Comparison of ENCODE assay signal across 8 mouse cellular contexts in the genomic region with DNA sequence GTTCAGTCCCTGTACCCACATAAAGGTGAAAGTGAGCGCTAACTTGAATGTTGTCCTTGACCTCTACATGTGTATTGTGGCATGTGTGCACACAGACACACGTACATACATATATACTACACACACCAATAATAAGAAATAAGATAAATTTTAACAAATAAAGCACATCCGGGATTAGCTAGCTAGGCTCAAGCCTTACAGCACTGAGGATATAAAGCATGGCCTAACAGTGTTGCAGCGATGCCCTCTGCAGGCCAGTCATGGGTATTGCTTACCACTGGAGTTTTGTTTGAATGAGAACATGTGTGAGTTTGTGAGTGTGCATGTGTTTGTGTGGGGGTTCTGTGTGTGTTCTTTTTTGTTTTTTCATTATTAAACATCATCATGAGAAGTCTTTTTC. TPM values are rescaled to one million over a fixed set of nuclear protein-coding genes. Genes with fewer than 3 reads are reported as not detected.
A peak's percentile ranks its signal among the peaks of the same experiment; 100 is the strongest.
DNase-seq lines count a peak whose midpoint lies in the region; ATAC-seq and TF ChIP-seq lines count a peak whose summit lies in the region.

No protein-coding gene starts in this region.

- H3K27ac ChIP-seq in cerebellum, adult 2 months (ENCODE audit: insufficient read depth, low read length) = no peak overlapping the region
- no peak overlapping the region for H3K27ac ChIP-seq in midbrain, embryonic 13.5 days
- no peak overlapping the region for H3K27ac ChIP-seq in midbrain, embryonic 11.5 days (ENCODE audit: low read depth, low read length)

- peak; percentile 43; the same call in 1 of the 2 replicates for TF ChIP-seq CTCF in cerebellum, adult 2 months (IDR thresholded peaks at IDR 0.05; ENCODE audit: borderline replicate concordance, insufficient read depth, low read depth, low read length)

- no peaks in the 10 kb centered on the region for H3K27me3 ChIP-seq in cerebellum, adult 2 months (ENCODE audit: control insufficient read depth, insufficient read depth, low read length)
- no peaks in the 10 kb centered on the region for H3K27me3 ChIP-seq in midbrain, embryonic 13.5 days
- no peaks in the 10 kb centered on the region for H3K27me3 ChIP-seq in midbrain, embryonic 11.5 days (ENCODE audit: control insufficient read depth, insufficient read depth, low read length)

- H3K4me1 ChIP-seq in cerebellum, adult 2 months (ENCODE audit: control insufficient read depth, insufficient read depth, low read length) = no peaks in the 10 kb centered on the region
- no peaks in the 10 kb centered on the region for H3K4me1 ChIP-seq in midbrain, embryonic 13.5 days (replicated peaks)
- H3K4me1 ChIP-seq in midbrain, embryonic 11.5 days (ENCODE audit: control insufficient read depth, insufficient read depth, low read length) = no peaks in the 10 kb centered on the region

- no peak overlapping the region for H3K4me3 ChIP-seq in cerebellum, adult 2 months (replicated peaks; ENCODE audit: insufficient read depth, low read depth, low read length)
- H3K4me3 ChIP-seq in midbrain, embryonic 13.5 days (replicated peaks) = no peak overlapping the region
- no peak overlapping the region for H3K4me3 ChIP-seq in midbrain, embryonic 11.5 days (ENCODE audit: low read depth, low read length)

- H3K36me3 ChIP-seq in midbrain, embryonic 13.5 days = peaks cover 59% of the 10 kb centered on the region
- peaks cover 7% of the 10 kb centered on the region; the same call in 1 of the 2 replicates for H3K36me3 ChIP-seq in midbrain, embryonic 11.5 days (ENCODE audit: control insufficient read depth, insufficient read depth, low read length)

- WGBS in cerebellum, adult 2 months = 74% methylated on average over 4 of the region's 4 CpGs
- WGBS in midbrain, embryonic 13.5 days = 74% methylated on average over 4 of the region's 4 CpGs
- WGBS in midbrain, embryonic 11.5 days = 71% methylated on average over 4 of the region's 4 CpGs

- peak; percentile 56; the same call in 1 of the 2 replicates for ATAC-seq in midbrain, embryonic 13.5 days
- ATAC-seq in midbrain, embryonic 11.5 days (ENCODE audit: low FRiP score) = no peak
- ATAC-seq in neutrophil, adult 5-6 weeks (ENCODE audit: extremely low read depth, insufficient number of reproducible peaks, low FRiP score, poor library complexity, severe bottlenecking) = 0 out of 2 replicates have a peak, but pooled peaks have one; percentile 36

- H3K4me2 ChIP-seq in midbrain, embryonic 13.5 days (replicated peaks) = no peak overlapping the region
- no peak overlapping the region for H3K4me2 ChIP-seq in midbrain, embryonic 11.5 days

- TF ChIP-seq POLR2A in cerebellum, adult 2 months (IDR thresholded peaks at IDR 0.05; ENCODE audit: borderline replicate concordance, insufficient read depth, low read length) = no peak

- DNase-seq in cerebellum, adult 2 months = no peak
- no peak for DNase-seq in cerebellum, adult 8-10 months
- no peak for DNase-seq in midbrain, embryonic 11.5 days (ENCODE audit: low spot score, missing footprints)
- peak; percentile 16 for DNase-seq in embryo, embryonic 9.5 days (ENCODE audit: extremely low spot score)
- peak; percentile 11 to 14 for DNase-seq in layer of hippocampus, postnatal 36 days
- DNase-seq in urinary bladder, adult 2 months (ENCODE audit: low spot score) = no peak

- H3K9ac ChIP-seq in midbrain, embryonic 13.5 days (replicated peaks) = no peak overlapping the region
- H3K9ac ChIP-seq in midbrain, embryonic 11.5 days (ENCODE audit: low read length) = no peak overlapping the region

- no peaks in the 10 kb centered on the region for H3K9me3 ChIP-seq in midbrain, embryonic 13.5 days
- no peaks in the 10 kb centered on the region for H3K9me3 ChIP-seq in midbrain, embryonic 11.5 days (ENCODE audit: control insufficient read depth, low read length)

RNA-seq across cellular contexts. Expression of a gene that starts 47.2 kb away (rescaled TPM):
- polyA plus RNA-seq in cerebellum, adult 2 months (2012; rRNA removed) = 48.4 and 48.5 TPM in 2 replicates
- 104 and 107 TPM in 2 replicates for polyA plus RNA-seq in midbrain, embryonic 13.5 days (2015; fragmentation: Nextera tagmentation; extraction: Ambion mirVana)
- 90.3 and 97.4 TPM in 2 replicates for polyA plus RNA-seq in midbrain, embryonic 11.5 days (2014; fragmentation: Nextera tagmentation; extraction: Ambion mirVana)
- 100 to 1,000 TPM in 1 of 2 experiments, 10 to 100 TPM in 1; 97.2 to 101 TPM for total RNA-seq in layer of hippocampus, postnatal 36 days (2021)
- total RNA-seq in neutrophil, adult 5-6 weeks (2017) = 22.6 and 31.1 TPM in 2 replicates
- 38.8 and 41.9 TPM in 2 replicates for polyA plus RNA-seq in urinary bladder, adult 2 months (2012; rRNA removed)

RNA-seq across cellular contexts. Expression of a gene that starts 48.6 kb away (rescaled TPM):
- 8.0 and 9.3 TPM in 2 replicates for polyA plus RNA-seq in cerebellum, adult 2 months (2012; rRNA removed)
- 17.9 and 18.2 TPM in 2 replicates for polyA plus RNA-seq in midbrain, embryonic 13.5 days (2015; fragmentation: Nextera tagmentation; extraction: Ambion mirVana)
- polyA plus RNA-seq in midbrain, embryonic 11.5 days (2014; fragmentation: Nextera tagmentation; extraction: Ambion mirVana) = 25.4 and 25.8 TPM in 2 replicates
- total RNA-seq in layer of hippocampus, postnatal 36 days (2021) = 10 to 100 TPM; 10.0 to 10.4 TPM
- total RNA-seq in neutrophil, adult 5-6 weeks (2017) = 9.1 and 13.5 TPM in 2 replicates
- polyA plus RNA-seq in urinary bladder, adult 2 months (2012; rRNA removed) = 7.7 and 8.5 TPM in 2 replicates

Comparison
In these comparisons a context has a peak if more than half of its experiments do, and no peak if none do; other contexts are left out.
1. DNase-seq: peak in embryo, embryonic 9.5 days (single experiment) and layer of hippocampus, postnatal 36 days (2 of 2); none in cerebellum, adult 2 months (0 of 2), cerebellum, adult 8-10 months (single experiment), midbrain, embryonic 11.5 days (single experiment) and urinary bladder, adult 2 months (single experiment).